Mouse (Mus musculus) forebrain, postnatal 0 days (tissue): Measurements from ENCODE around the gene Msrb3. TPM values are rescaled to one million over a fixed set of nuclear protein-coding genes. Genes with fewer than 3 reads are reported as not detected.
A peak's percentile ranks its signal among the peaks of the same experiment; 100 is the strongest.

Experiments used
- ATAC-seq: fragments of 200-750 bp; cut with Nextera tagmentation; 2 replicates; pipeline ENCODE4 v1.8.0; 2017; ENCODE audit warnings: mild to moderate bottlenecking, moderate library complexity
- DNase-seq: peaks from one replicate; pipeline ENCODE4 v3.0.0-alpha.2; 2015
- H3K27ac ChIP-seq: fragments of 300-500 bp; sonication (generic); 2 replicates; pipeline ENCODE4 v1.5.1; 2014; ENCODE audit warnings: low read depth, mild to moderate bottlenecking, antibody characterized with exemption, low read length, moderate library complexity, mixed read lengths
- H3K27me3 ChIP-seq: fragments of 300-500 bp; sonication (generic); 2 replicates; pipeline ENCODE4 v1.6.1; 2014; ENCODE audit warnings: mild to moderate bottlenecking, low read length, mixed read lengths; ENCODE audit not compliant: insufficient read depth
- H3K36me3 ChIP-seq: fragments of 300-500 bp; sonication (generic); 2 replicates; pipeline ENCODE4 v1.6.1; 2014; ENCODE audit warnings: mild to moderate bottlenecking, moderate library complexity; ENCODE audit not compliant: insufficient read depth
- H3K4me1 ChIP-seq: fragments of 300-500 bp; sonication (generic); 2 replicates; pipeline ENCODE4 v1.6.1; 2014; ENCODE audit warnings: antibody characterized with exemption; ENCODE audit not compliant: insufficient read depth
- H3K4me2 ChIP-seq: fragments of 300-500 bp; sonication (generic); 2 replicates; pipeline ENCODE4 v1.6.1; 2014; ENCODE audit warnings: low read depth, mild to moderate bottlenecking, moderate library complexity
- H3K4me3 ChIP-seq: fragments of 300-500 bp; sonication (generic); 2 replicates; pipeline ENCODE4 v1.5.1; 2014; ENCODE audit warnings: low read depth, low read length, mixed read lengths
- H3K9ac ChIP-seq: fragments of 300-500 bp; sonication (generic); 2 replicates; pipeline ENCODE4 v1.6.1; 2014; ENCODE audit warnings: mild to moderate bottlenecking
- H3K9me3 ChIP-seq: fragments of 300-500 bp; sonication (generic); 2 replicates; pipeline ENCODE4 v1.6.1; 2016; ENCODE audit warnings: low read length
- CTCF ChIP-seq: sonication (generic); IDR thresholded peaks from 2 replicates; pipeline ENCODE4 v1.5.1; 2016; ENCODE audit warnings: antibody characterized with exemption, control low read depth, low read depth
- WGBS: fragments of 180-500 bp; shearing (Covaris S2); extraction: QIAGEN DNeasy Blood & Tissue Kit; methylation state at CpG from one replicate; pipeline ENCODE4 v1.1.7; 2014; 5-methylcytosine and 5-hydroxymethylcytosine counted together
- polyA plus RNA-seq: library from polyadenylated mRNA; unstranded; fragments of >200 nt; fragmentation: Nextera tagmentation; extraction: Ambion mirVana; gene quantifications from 2 replicates; pipeline ENCODE4 v1.2.1, GENCODE M21; 2015
- total RNA-seq: library from RNA; depleted of rRNA; stranded (reverse); fragments of >200 nt; gene quantifications from 2 replicates; pipeline ENCODE4 v1.2.3, GENCODE M21; 2014

Gene Msrb3
- total and polyA plus RNA-seq, 2 experiments from 2014 or later: 1.5 to 6.1 TPM

DNA sequence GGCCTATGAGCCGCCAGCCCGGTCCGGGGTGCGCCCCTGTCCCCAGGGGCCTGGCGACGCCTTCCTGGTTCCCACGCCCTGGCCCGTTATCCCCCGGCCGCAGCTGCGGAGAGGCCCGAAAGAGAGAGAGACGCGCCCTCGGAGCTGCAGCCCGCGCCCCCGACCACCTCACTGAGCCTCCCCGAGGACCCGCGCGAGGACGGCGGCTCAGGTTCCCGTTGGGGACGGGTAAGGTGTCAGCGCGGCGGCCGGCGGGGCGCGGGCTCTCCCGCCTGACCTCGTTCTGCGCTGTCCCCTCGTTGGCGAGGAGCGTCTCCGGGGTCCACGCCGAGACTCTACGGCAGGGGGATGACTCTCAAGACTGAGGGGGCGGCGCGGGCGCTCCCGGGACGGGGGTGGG is 544 bp downstream of the Msrb3 start:
- no peaks in the 10 kb centered on the region for H3K36me3 ChIP-seq
- peak; percentile 40; the same call in 1 of the 2 replicates for ATAC-seq
- 7% methylated on average over 49 of the region's 49 CpGs for WGBS

DNA sequence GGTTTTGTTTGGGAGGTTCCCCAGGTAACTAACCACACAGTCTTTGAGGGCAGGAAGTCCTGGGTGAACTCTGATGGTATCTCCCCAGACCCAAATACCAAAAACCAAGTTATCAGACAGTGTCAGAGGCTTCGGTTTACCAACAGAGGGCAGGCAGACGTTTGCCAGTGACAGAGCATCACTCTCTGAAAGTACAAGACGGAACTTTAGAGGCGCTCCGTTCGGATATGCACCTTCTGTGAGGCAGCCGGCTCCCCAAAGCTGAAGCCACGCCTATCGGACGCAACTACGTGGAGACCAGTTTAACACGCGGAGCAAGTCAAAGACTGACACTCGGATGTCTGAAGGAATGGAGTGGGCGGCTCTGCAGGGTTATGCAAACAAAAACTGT is 3.0 kb downstream of the Msrb3 start:
- Histone ChIP-seq H3K9ac (no peak overlapping the region), H3K27me3 (peaks cover 22% of the 10 kb centered on the region; the same call in 1 of the 2 replicates), H3K36me3 (no peaks in the 10 kb centered on the region), H3K4me2 (no peak overlapping the region), H3K4me3 (no peak overlapping the region), H3K9me3 (no peaks in the 10 kb centered on the region), H3K27ac (no peak overlapping the region), H3K4me1 (no peaks in the 10 kb centered on the region)
- ATAC-seq (no peak), DNase-seq (no peak)
- peak; percentile 9; the same call in 1 of the 2 replicates for TF ChIP-seq CTCF
- WGBS: 29% methylated on average over 15 of the region's 15 CpGs

More for the DNA sequence above, 544 bp downstream of the Msrb3 start:
- Histone ChIP-seq H3K9ac (peak overlapping the region; percentile 46), H3K4me2 (peak overlapping the region; percentile 93), H3K4me3 (peak overlapping the region; percentile 50), H3K9me3 (no peaks in the 10 kb centered on the region), H3K27me3 (peaks cover 22% of the 10 kb centered on the region; the same call in 1 of the 2 replicates), H3K4me1 (no peaks in the 10 kb centered on the region), H3K27ac (no peak overlapping the region)
- TF ChIP-seq CTCF: no peak
- DNase-seq: no peak

DNA sequence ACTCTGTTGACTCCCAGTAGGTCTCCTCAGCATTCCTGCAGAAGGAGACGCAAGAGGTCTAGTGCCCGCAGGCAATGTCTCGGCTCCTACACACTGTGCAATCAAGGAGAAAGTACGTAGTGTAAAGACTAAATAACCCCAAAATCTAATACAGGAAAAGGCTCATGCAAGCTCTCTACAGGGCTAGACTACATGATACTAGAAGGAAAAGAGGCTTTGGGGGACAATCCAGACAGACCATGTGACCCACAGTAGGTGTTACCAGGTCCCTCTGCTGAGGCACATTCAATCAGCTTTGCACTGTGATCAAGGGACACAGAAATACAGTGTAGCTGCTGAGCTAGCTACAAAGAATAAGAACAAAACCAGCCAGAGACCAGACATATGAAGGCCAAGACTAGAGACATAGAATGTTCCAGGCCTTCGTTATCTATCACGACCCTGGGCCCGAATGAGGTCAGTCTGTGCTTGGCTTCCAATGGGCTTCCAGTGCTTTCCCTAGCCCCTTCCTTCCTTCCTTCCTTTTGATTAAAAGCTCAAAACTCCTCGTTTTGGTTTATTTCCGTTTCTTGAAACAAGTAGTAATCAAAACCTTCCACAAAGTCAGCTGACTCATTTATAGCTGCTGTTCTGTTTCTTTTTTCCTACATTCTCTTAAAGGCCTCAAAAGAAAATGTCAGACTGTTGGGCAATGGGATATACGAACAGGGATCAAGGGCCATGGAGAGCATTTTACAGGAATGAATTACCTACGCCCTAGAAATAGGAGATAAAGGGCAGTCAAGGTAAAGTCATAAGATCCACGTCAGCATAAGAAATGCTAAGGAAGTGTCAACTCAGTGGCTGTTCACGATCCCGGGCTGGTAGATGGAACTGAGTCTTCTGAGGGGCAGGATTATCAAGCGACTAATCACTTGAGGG is 3.7 kb downstream of the Msrb3 start:
- Histone ChIP-seq H3K4me1 (no peaks in the 10 kb centered on the region), H3K9me3 (no peaks in the 10 kb centered on the region), H3K4me3 (no peak overlapping the region), H3K4me2 (no peak overlapping the region), H3K27me3 (peaks cover 22% of the 10 kb centered on the region; the same call in 1 of the 2 replicates), H3K27ac (no peak overlapping the region), H3K9ac (no peak overlapping the region), H3K36me3 (no peaks in the 10 kb centered on the region)
- ATAC-seq: no peak
- DNase-seq: no peak
- whole genome bisulfite sequencing: 81% methylated on average over 15 of the region's 15 CpGs
- no peak for TF ChIP-seq CTCF

DNA sequence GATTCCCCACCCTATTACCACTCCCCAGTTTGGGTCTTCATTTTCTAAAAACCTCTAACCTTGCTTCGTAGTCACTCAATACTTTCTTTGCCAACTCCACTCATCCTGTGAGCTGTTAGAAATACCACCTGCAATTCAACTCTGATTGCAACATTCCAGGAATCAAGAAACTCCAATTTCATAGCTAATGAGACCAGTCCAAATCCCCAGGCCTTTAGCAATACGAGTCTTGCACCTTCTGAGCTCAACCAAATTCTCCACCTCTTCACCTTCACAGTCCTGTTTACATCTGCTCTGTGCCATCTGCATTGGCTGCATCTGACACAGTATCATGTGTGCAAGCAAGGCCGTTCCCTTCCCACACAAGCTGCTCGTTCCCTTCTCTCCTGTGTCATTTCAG is 5.0 kb downstream of the Msrb3 start:
- Histone ChIP-seq H3K4me2 (no peak overlapping the region), H3K27ac (no peak overlapping the region), H3K4me3 (no peak overlapping the region), H3K4me1 (no peaks in the 10 kb centered on the region), H3K36me3 (no peaks in the 10 kb centered on the region), H3K27me3 (peaks cover 22% of the 10 kb centered on the region; the same call in 1 of the 2 replicates), H3K9me3 (no peaks in the 10 kb centered on the region), H3K9ac (no peak overlapping the region)
- no peak for TF ChIP-seq CTCF
- ATAC-seq (no peak), DNase-seq (no peak)
- 79% methylated on average over 4 of the region's 4 CpGs for WGBS

DNA sequence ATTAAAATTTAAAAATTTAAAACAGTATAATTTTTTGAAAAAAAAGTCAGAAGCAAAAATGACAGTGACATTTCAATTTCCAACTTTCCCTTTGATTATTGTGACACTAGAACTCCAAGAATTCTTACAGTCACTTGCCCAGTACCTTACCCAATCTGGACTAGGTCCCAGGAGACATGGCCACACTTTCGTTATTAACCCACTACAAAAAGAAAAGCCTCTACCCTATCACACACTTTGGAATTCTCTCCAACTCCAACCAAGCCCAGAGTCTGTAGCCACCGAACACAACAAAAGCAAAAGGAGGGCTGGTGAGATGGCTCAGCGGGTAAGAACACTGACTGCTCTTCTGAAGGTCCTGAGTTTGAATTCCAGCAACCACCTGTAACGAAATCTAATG is 7.8 kb downstream of the Msrb3 start:
- DNase-seq (no peak), ATAC-seq (no peak)
- H3K9me3 ChIP-seq: no peaks in the 10 kb centered on the region
- H3K9ac ChIP-seq: no peak overlapping the region
- H3K4me2 ChIP-seq: no peak overlapping the region
- no peaks in the 10 kb centered on the region for H3K4me1 ChIP-seq
- H3K27me3 ChIP-seq: peaks cover 13% of the 10 kb centered on the region; the same call in 1 of the 2 replicates
- TF ChIP-seq CTCF: no peak
- 90% methylated on average over 4 of the region's 4 CpGs for WGBS
- H3K36me3 ChIP-seq: no peaks in the 10 kb centered on the region
- H3K27ac ChIP-seq: no peak overlapping the region
- H3K4me3 ChIP-seq: no peak overlapping the region

DNA sequence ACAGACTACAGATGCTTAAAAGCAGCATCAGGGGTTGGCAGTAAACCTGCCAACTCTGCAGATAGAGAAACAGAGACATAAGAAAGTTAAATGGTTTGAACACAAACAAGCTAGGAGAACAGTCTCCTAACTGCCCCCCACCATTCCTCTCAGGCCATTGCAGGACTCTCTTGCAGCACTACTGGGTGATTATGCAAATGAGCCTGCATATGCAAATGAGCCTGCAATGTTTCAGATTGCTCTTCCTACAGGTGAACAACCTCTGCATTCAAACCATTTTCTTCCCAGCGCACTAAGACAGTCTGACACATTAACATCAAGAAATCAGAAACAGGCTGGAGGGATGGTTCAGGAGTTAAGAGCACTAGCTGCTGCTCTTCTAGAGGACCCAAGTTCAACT is 8.3 kb downstream of the Msrb3 start:
- no peak overlapping the region for H3K4me3 ChIP-seq
- no peaks in the 10 kb centered on the region for H3K9me3 ChIP-seq
- peaks cover 9% of the 10 kb centered on the region; the same call in 1 of the 2 replicates for H3K27me3 ChIP-seq
- no peak overlapping the region for H3K27ac ChIP-seq
- H3K4me2 ChIP-seq: no peak overlapping the region
- no peaks in the 10 kb centered on the region for H3K4me1 ChIP-seq
- TF ChIP-seq CTCF: no peak
- WGBS: 95% methylated on average over 1 of the region's 1 CpGs
- no peak overlapping the region for H3K9ac ChIP-seq
- no peak for DNase-seq
- no peaks in the 10 kb centered on the region for H3K36me3 ChIP-seq
- no peak for ATAC-seq

DNA sequence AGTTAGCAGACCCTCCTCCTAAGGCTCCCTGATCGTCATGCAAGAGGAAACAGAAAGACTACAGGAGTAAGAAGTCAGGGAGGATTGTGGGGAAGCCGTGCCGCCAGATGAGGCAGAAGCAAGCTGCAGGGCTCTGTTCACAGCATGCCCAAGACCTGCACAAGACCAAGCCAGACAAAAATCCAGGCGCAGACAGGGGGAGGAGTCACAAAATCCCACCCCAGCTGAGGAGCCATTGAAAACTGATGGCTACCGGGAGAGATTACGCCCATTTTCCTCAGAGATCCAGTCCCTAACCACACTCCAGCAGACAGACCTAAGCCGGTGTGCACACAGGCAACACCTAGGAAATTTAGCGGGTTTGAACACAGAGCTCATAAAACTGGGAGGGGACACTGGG is 10.4 kb downstream of the Msrb3 start:
- H3K9me3 ChIP-seq: no peaks in the 10 kb centered on the region
- 93% methylated on average over 8 of the region's 8 CpGs for WGBS
- no peak overlapping the region for H3K9ac ChIP-seq
- no peak for ATAC-seq
- no peak for DNase-seq
- H3K36me3 ChIP-seq: no peaks in the 10 kb centered on the region; the same call in 1 of the 2 replicates
- H3K4me2 ChIP-seq: no peak overlapping the region
- H3K27ac ChIP-seq: no peak overlapping the region
- no peak overlapping the region for H3K4me3 ChIP-seq
- H3K4me1 ChIP-seq: no peaks in the 10 kb centered on the region
- no peak for TF ChIP-seq CTCF
- no peaks in the 10 kb centered on the region for H3K27me3 ChIP-seq
